Mouse (Mus musculus): Measurements from ENCODE around the gene Uvrag. TPM values are rescaled to one million over a fixed set of nuclear protein-coding genes. Genes with fewer than 3 reads are reported as not detected.

Gene Uvrag
- total and polyA plus RNA-seq, 3 experiments = 15.0 to 19.5 TPM; not detected in 1

GRCm38 (mm10) chr7:98942746-98943145, 198.2 kb downstream of the Uvrag start:
- no peak for DNase-seq (ENCODE audit: low read depth, low spot score)
- Histone ChIP-seq H3K27me3 (ENCODE audit: control insufficient read depth in 1 of 2, insufficient read depth in 2 of 2, low read length in 2 of 2) (no peaks in the 10 kb centered on the region), H3K79me2 (ENCODE audit: control insufficient read depth, insufficient read depth, low read length, poor library complexity) (no peaks in the 10 kb centered on the region), H3K4me3 (ENCODE audit: control insufficient read depth in 1 of 2, insufficient read depth in 1 of 2, low read depth in 2 of 2, low read length in 2 of 2) (no peak overlapping the region), H3K27ac (ENCODE audit: control insufficient read depth, low read depth, low read length) (no peak overlapping the region), H3K4me1 (ENCODE audit: control insufficient read depth in 1 of 2, insufficient read depth in 2 of 2, low read length in 2 of 2) (no peaks in the 10 kb centered on the region), H3K9ac (ENCODE audit: control insufficient read depth, low read depth, low read length, poor library complexity, severe bottlenecking) (no peak overlapping the region), H3K9me3 (replicated peaks; ENCODE audit: insufficient read depth, low read length) (no peaks in the 10 kb centered on the region), H3K36me3 (ENCODE audit: control insufficient read depth in 1 of 2, insufficient read depth in 2 of 2, low read length in 2 of 2) (no peaks in the 10 kb centered on the region; a peak in 1 of 4 replicates)
- TF ChIP-seq NELFE (IDR thresholded peaks at IDR 0.05; ENCODE audit: low read depth, low read length) (no peak), POLR2AphosphoS2 (IDR thresholded peaks at IDR 0.05; ENCODE audit: low read length) (no peak), UBTF (IDR thresholded peaks at IDR 0.05; ENCODE audit: borderline replicate concordance, insufficient read depth, low read depth, low read length) (no peak), USF2 (IDR thresholded peaks at IDR 0.05; ENCODE audit: borderline replicate concordance in 1 of 2, insufficient read depth in 1 of 2, low read depth in 1 of 2, low read length in 2 of 2) (no peak), ZKSCAN1 (IDR thresholded peaks at IDR 0.05; ENCODE audit: low read depth, low read length) (no peak), MAX (IDR thresholded peaks at IDR 0.05; ENCODE audit: low read length) (no peak), TAL1 (IDR thresholded peaks at IDR 0.05; ENCODE audit: low read length) (no peak), POLR2AphosphoS5 (IDR thresholded peaks at IDR 0.05; ENCODE audit: borderline replicate concordance, low read depth, low read length) (no peak), SMC3 (IDR thresholded peaks at IDR 0.05; ENCODE audit: low read depth, low read length) (no peak), MAFK (IDR thresholded peaks at IDR 0.05; ENCODE audit: borderline replicate concordance, low read depth, low read length) (no peak), TCF12 (IDR thresholded peaks at IDR 0.05; ENCODE audit: low read depth, low read length) (no peak), GATA1 (IDR thresholded peaks at IDR 0.05; ENCODE audit: low read depth, low read length) (no peak), POLR2A (IDR thresholded peaks at IDR 0.05; ENCODE audit: control insufficient read depth in 1 of 2, insufficient read depth in 1 of 2, low read depth in 1 of 2, low read length in 2 of 2, poor library complexity in 1 of 2) (no peak), ELF1 (IDR thresholded peaks at IDR 0.05; ENCODE audit: low read depth, low read length) (no peak), GABPA (IDR thresholded peaks at IDR 0.05; ENCODE audit: low read depth, low read length) (no peak), JUND (IDR thresholded peaks at IDR 0.05; ENCODE audit: low read depth, low read length) (no peak), USF1 (IDR thresholded peaks at IDR 0.05; ENCODE audit: low read depth, low read length) (no peak), E2F4 (IDR thresholded peaks at IDR 0.05; ENCODE audit: borderline replicate concordance, low read depth, low read length) (no peak)

DNA sequence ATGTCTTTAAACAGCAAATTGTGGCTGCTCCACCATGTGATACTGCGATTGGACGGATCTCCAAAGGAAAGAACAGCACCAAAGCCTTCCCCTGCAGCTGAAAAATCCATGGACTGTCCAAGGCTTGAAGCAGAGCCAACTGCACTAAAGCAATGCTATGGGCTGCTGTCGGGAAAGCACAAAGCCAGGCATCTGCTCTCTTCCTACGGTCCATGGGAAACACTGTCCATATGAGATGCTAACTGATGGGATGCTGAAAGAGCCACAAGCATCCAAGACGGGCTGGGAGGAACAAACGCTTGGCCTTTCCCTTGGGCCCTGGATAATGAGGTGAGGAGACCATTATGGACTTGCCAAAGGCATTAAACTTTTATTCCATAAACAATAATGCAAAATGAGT, 201.7 kb downstream of the Uvrag start:
- H3K27me3 ChIP-seq (ENCODE audit: control insufficient read depth in 1 of 2, insufficient read depth in 2 of 2, low read length in 2 of 2) = no peaks in the 10 kb centered on the region
- no peak for DNase-seq (ENCODE audit: low read depth, low spot score)
- no peaks in the 10 kb centered on the region for H3K79me2 ChIP-seq (ENCODE audit: control insufficient read depth, insufficient read depth, low read length, poor library complexity)
- TF ChIP-seq MEF2A (IDR thresholded peaks at IDR 0.05; ENCODE audit: extremely low read depth, insufficient replicate concordance, low read depth, low read length, poor library complexity, severe bottlenecking) (no peak), ZC3H11A (IDR thresholded peaks at IDR 0.05; ENCODE audit: low read depth, low read length) (no peak), GABPA (IDR thresholded peaks at IDR 0.05; ENCODE audit: low read depth, low read length) (no peak), KAT2A (conservative IDR thresholded peaks at IDR 0.05; ENCODE audit: low read depth, low read length) (no peak)
- H3K9me3 ChIP-seq (replicated peaks; ENCODE audit: insufficient read depth, low read length) = no peaks in the 10 kb centered on the region
- H3K4me1 ChIP-seq (ENCODE audit: control insufficient read depth in 1 of 2, insufficient read depth in 2 of 2, low read length in 2 of 2) = no peaks in the 10 kb centered on the region
- no peak overlapping the region for H3K27ac ChIP-seq (ENCODE audit: control insufficient read depth, low read depth, low read length)
- no peak overlapping the region for H3K4me3 ChIP-seq (ENCODE audit: control insufficient read depth in 1 of 2, insufficient read depth in 1 of 2, low read depth in 2 of 2, low read length in 2 of 2)
- H3K9ac ChIP-seq (ENCODE audit: control insufficient read depth, low read depth, low read length, poor library complexity, severe bottlenecking) = no peak overlapping the region
- H3K36me3 ChIP-seq (ENCODE audit: control insufficient read depth in 1 of 2, insufficient read depth in 2 of 2, low read length in 2 of 2) = no peaks in the 10 kb centered on the region; a peak in 1 of 4 replicates
